Mouse (Mus musculus) urinary bladder, postnatal 25 days (tissue): ENCODE data around the gene Fam198b.
A peak's percentile ranks its signal among the peaks of the same experiment; 100 is the strongest.

Experiments used
- DNase-seq: peaks from one replicate; pipeline ENCODE4 v3.0.0; 2022; ENCODE audit warnings: low spot score

Fam198b gene

GRCm38 (mm10) chr3:79885686-79886356 is 1.5 kb downstream of the Fam198b start:
- peak; percentile 69 for DNase-seq

DNA sequence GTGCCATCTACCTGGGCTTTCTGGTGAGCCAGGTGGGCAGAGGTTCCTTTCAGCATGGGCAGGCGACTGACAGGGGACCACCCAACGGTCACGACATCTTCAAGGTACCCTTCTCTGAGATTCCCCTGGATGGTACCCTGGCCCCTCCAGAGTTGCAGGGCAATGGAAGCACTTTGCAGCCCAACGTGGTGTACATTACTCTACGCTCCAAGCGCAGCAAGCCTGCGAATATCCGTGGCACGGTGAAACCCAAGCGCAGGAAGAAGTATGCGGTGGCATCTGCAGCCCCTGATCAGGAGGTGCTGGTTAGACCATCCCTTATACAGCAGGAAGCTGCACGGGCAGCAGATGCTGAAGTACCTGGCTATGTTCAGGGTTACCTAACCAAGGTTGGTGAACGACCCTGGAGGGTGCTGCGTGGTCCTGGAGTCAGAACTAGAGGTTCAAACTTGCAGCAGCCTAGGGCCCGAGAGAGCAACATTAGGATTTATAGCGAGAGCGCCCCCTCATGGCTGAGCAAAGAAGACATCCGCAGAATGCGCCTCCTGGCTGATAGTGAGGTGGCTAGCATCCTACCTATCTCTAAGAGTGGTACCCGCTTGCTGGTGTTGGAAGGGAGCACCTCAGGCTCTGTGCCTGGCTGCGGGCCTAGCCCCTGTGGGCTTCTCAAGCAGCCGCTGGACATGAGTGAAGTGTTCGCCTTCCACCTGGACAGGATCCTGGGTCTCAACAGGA is 2.2 kb downstream of the Fam198b start:
- no peak for DNase-seq

DNA sequence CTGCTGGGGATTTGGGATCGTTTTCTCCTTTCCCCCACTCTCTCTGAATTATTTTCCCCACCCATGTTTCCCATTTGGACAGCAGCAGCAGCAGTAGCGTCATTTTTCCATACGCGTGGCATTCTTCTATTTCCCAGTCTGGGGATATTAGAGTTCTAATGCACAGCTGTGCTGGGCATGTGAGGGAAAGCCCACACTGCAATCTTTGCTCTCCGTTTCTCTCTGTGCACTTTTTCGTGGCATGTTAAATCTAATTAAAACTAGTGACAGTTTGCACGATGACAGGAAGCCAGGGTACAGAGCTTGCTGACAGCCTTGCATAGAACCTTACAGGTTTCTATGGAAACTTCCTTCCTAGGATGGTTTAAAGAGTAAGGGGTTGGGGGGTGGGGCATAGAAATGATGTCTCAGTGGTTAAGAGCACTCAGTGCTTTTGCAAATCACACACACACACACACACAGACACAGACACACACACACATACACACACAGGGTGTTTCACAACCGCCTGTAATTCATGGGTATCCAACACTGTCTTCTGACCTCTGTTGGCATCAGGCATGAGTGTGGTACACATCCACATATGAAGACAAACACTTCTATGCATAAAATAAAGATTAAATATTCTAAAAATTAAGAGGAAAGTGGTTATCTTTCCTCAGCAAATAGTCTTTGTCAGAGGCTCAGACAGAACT is 3.0 kb downstream of the Fam198b start:
- DNase-seq, result no peak

- no peak for DNase-seq
Measured at GRCm38 (mm10) chr3:79887966-79888365, 3.6 kb downstream of the Fam198b start.

DNA sequence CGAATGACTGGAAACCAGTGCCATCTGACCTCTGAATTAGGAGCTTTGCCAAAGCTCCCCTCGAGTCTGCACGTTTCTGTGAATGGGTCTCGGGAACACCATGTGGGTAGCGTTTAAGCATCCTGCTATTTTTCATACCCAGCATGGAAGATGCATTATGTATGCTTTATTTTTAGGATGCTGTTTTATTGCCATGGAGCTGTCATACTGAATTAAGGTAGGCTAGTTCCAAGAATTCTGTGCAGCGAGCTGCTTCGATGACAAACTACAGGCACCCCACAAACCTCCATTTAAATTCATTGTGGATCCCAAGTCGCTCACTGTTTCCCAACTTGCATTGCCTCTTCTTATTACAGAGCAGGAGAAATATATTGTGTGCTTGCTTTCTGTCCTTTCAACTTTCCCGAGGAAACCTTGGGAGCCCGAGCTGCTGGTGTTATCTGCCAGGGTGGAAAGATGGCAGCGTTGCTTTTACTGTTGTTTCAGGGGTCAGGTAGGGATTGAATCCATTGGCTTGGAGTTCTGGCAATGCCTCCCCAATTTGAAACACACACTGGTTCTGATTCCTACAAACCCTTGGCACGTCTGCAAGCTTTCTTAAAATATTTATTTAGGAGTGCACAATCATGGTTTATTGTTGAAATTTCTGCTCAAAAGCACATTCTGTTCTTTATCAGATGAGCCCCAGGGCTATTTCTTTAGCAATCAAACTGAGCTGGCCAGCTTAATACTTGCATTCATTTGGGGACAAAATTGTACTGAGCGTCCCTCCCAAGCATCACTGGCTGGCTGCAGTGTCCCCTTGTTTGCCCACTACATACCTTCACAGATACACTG is 13.4 kb downstream of the Fam198b start:
- DNase-seq, result no peak

DNA sequence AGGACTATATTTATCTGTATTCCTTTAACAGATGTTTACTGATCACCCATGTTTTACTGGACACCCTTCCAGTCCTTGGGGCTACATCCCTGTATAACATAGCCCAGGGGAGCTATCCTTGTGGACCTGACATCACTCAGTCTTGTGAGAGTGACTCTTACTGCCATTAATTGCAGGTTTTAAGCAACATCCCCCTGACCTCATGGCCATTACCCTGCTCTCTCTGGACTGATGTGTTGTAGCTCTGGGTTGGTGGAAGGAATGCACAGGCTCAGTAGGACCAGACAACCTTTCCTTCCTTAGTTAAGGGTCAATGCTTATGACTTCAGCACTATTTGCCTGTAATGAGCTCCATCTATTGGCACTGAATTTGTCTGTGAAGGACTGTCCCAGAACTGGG is 14.2 kb downstream of the Fam198b start:
- no peak for DNase-seq

GRCm38 (mm10) chr3:79899906-79900305 is 15.6 kb downstream of the Fam198b start:
- DNase-seq, result no peak

DNA sequence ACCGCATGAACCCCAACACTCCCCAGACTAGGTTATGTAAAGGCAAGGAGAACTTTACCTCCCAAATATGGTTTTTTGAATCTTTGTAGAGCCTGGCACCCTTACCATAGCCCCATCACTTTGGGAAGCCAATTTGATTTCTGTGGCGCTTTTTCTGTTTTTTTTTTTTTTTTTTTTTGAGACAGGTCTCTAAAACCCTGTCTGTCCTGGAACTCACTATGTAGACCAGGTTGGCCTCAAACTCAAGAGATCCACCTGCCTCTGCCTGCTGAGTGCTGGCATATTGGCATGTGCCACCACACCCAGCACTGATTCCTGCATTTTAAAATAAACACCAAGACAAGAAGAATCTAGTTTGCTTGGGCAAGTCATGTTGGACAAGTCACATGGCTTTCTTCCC is 16.2 kb downstream of the Fam198b start:
- DNase-seq, result no peak

GRCm38 (mm10) chr3:79901321-79901720 is 17.0 kb downstream of the Fam198b start:
- DNase-seq, result no peak

GRCm38 (mm10) chr3:79901734-79902133 is 17.4 kb downstream of the Fam198b start:
- DNase-seq, result no peak

DNA sequence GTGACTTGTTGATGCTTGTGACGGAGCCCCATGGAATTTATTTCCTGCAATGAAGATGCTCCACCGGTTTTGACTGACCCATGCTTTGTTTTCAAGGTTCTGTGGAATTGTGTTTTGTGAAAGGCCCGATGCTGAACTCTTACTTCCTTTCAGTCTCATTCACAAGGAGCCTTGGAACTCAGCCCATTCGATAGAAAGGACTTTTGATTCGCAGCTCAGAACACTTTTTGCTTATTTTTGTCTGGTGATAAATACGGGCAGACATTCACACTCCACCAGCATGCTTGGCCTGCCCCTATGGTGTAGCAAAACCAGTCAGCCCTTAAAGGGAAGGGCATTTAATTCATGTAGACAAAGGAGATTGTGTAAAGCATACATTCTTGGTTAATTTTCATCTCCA is 19.5 kb downstream of the Fam198b start:
- no peak for DNase-seq

DNA sequence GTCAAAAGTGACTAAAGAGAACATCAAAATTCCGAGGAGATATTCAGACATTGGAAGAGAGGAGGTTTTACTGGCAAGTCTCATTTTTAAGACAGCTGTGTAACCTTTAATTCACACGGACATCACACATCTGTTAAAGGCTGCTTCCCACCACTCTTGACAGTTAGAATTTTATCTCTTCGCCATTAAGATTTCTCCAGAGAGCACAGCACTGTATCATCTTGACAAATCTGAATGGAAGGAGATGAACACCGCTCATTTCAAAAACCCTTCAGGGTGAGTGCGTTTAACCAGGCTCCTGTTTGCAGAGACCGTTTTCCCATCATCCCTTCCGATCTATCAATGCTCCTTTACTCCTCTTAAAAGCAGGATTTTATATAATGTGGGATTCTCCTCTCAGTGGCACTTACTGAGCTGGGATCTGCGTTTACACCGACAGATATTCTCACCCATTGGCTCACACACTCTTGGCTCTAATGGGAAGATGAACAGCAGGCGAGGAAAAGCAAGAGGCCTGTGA is 20.0 kb downstream of the Fam198b start:
- no peak for DNase-seq

GRCm38 (mm10) chr3:79905397-79905796 is 21.1 kb downstream of the Fam198b start:
- no peak for DNase-seq

DNA sequence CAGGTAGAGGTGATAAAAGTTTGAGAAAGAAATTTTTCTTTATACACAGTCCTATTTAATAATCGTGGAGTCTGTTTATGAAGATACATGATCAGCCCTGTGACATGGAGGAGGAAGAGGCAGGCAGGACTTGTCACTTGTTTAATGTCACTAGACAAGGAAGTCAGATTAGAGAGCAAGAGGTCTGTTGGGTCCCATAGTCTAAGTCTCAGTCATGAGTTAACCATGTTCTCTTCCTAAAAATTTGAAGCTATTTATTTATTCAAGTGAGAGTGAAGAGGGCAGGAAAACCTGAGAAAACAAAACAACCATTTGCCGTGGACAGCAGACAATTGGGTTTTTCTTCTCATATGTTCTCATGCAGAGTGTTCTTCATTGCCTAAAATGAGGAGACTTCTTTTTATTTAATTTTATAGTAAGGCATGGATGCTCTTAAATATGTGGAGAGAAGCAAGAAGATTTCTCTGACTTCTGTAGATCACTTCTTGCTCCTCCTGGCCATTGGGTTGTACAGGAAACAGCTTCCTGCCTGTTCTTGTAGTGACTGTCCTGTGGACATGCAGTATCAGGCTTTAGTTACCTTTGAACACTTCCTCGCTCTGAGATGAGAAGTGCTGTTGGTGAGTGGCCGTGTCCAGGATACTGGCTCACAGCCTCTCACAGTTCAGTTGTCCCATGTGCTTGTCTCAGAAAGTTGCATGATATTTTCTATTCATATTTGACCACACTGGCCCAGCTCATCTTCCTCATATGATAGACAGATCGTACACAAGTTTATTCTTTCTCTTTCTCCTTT is 22.1 kb downstream of the Fam198b start:
- DNase-seq, result no peak

- no peak for DNase-seq
Measured at GRCm38 (mm10) chr3:79907223-79907622, 22.9 kb downstream of the Fam198b start.

- DNase-seq, result no peak
Measured at GRCm38 (mm10) chr3:79910375-79911141, 26.2 kb downstream of the Fam198b start.

DNA sequence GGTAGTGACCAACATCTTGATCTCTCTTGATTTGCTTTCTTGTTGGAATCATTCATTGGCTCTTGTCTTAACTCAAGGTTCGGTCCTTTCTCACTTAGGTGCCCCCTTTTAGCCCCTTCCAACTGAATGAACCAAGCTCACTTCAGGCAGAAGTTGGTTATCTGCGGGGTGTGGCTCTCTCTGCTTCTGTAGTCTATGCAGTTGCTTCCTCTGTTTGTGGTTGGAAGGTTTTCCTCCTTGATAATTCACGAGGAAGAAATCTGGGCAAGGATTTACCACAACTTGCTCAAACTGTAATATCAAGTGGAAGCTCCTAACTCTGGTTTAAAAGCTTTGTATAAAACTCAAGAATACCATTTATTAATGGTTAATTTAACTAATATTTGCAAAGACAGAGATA is 26.8 kb downstream of the Fam198b start:
- DNase-seq, result no peak

GRCm38 (mm10) chr3:79914012-79914411 is 29.7 kb downstream of the Fam198b start:
- DNase-seq, result no peak

GRCm38 (mm10) chr3:79916185-79916584 is 31.9 kb downstream of the Fam198b start:
- no peak for DNase-seq

DNA sequence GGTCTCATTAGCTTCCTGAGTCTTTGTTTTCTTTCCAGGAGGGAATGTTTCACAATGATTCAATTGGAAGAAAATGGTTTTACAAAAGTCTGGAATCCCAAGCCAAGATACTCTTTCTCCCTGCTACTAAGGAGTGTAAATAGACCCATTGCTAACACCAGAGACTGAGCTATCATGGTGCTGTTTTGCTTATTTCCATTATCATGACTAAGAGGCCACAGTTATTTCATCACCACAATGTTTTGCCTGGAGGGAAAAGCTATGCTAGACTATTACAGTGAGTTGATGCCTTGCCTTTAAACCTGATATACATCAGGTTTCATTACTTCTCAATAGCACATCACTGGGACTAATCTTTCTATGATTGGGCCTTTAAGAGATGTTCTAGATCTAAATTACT is 34.4 kb downstream of the Fam198b start:
- no peak for DNase-seq
